Mouse (Mus musculus) embryonic fibroblast, embryonic 13.5 days (primary cell): ENCODE measurements around the gene Ace3.

Source experiments
- CTCF ChIP-seq: IDR thresholded peaks from 2 replicates; pipeline ENCODE4 v1.5.1; 2011; ENCODE audit warnings: mild to moderate bottlenecking, control low read depth, low read length, moderate library complexity, borderline replicate concordance; ENCODE audit not compliant: insufficient read depth
- POLR2A ChIP-seq: IDR thresholded peaks from 2 replicates; pipeline ENCODE4 v1.6.1; 2011; ENCODE audit warnings: low read depth, mild to moderate bottlenecking, control low read depth, low read length, moderate library complexity

- TF ChIP-seq POLR2A (no peak), CTCF (no peak)
Observed at GRCm38 (mm10) chr11:105952911-105953386, 41.5 kb upstream of the Ace3 start, which contains the start of gene Cyb561.
